Comparison of ENCODE assay signal across 17 mouse cellular contexts in the genomic region with DNA sequence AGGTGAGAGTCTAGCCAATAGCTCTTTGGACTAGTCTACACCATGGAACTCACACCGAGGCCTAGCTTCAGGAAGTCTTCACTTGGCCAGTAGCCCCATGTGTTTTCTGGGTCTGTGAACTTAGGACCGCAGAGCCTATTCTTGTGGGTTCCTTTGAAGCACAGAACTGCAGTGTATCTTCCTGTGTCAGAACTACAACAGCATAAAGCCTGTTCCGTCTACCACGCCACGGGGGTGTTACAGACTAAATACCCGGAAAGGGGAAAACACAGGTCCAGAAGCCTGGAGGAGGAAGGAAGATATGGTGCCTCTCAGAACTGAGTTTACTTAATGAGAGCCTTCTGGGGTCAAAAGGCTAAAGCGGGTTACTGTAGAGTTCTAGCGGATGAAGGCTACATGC. TPM values are rescaled to one million over a fixed set of nuclear protein-coding genes. Genes with fewer than 3 reads are reported as not detected.
DNase-seq lines count a peak whose midpoint lies in the region; ATAC-seq and TF ChIP-seq lines count a peak whose summit lies in the region.
"Had no signal": no experiment of that assay in that cellular context is flagged by ENCODE, and none has a peak within 500 bp of the region (broad histone marks: within the 10 kb centered on the region; RNA-seq: fewer than 3 reads in every experiment).

No protein-coding gene starts in this region.

- H3K4me3 ChIP-seq in gastrocnemius, adult 2 months = no peak overlapping the region
- no peak overlapping the region for H3K4me3 ChIP-seq in lung, postnatal 0 days (ENCODE audit: low read depth, low read length)
- no peak overlapping the region for H3K4me3 ChIP-seq in lung, adult 2 months (replicated peaks; ENCODE audit: extremely low read depth, low read depth, low read length)
- H3K4me3 ChIP-seq: forebrain, embryonic 10.5 days; heart, embryonic 13.5 days; hindbrain, embryonic 10.5 days; midbrain, embryonic 12.5 days had no signal

- intact Hi-C loops in gastrocnemius, adult 2 months (cut with DNase I) = no loop called here

- H3K4me2 ChIP-seq in lung, postnatal 0 days (replicated peaks; ENCODE audit: low read depth, low read length) = no peak overlapping the region
- H3K4me2 ChIP-seq: heart, embryonic 13.5 days; liver, embryonic 11.5 days; midbrain, embryonic 12.5 days had no signal

- TF ChIP-seq POLR2A in lung, adult 2 months (IDR thresholded peaks at IDR 0.05; ENCODE audit: borderline replicate concordance, extremely low read depth, low read depth, low read length) = no peak

- DNase-seq in gastrocnemius, adult 2 months = no peak
- no peak for DNase-seq in gastrocnemius, postnatal 10 days
- no peak for DNase-seq in lung, postnatal 0 days (ENCODE audit: low spot score)
- DNase-seq in lung, adult 2 months = no peak
- peak; percentile 18 to 32 for DNase-seq in thymus, postnatal 36 days
- DNase-seq in cerebellum, adult 9-11 months = no peak
- DNase-seq in layer of hippocampus, adult 9-10 months (ENCODE audit: low spot score) = no peak
- DNase-seq: adrenal gland, postnatal 36 days; cerebellum, adult 8-10 months; layer of hippocampus, postnatal 36 days had no signal

- peak; percentile 24; the same call in 1 of the 2 replicates for TF ChIP-seq EP300 in lung, postnatal 0 days (IDR thresholded peaks at IDR 0.05)

- WGBS in lung, postnatal 0 days = 71% methylated on average over 8 of the region's 8 CpGs
- WGBS in lung, adult 2 months = 55% methylated on average over 8 of the region's 8 CpGs

- no peak for TF ChIP-seq CTCF in gastrocnemius, adult 2 months (IDR thresholded peaks at IDR 0.05)
- no peak for TF ChIP-seq CTCF in lung, postnatal 0 days (IDR thresholded peaks at IDR 0.05)
- no peak for TF ChIP-seq CTCF in lung, adult 2 months (IDR thresholded peaks at IDR 0.05; ENCODE audit: insufficient read depth, low read length)

- H3K27ac ChIP-seq in gastrocnemius, adult 2 months = peak overlapping the region; percentile 59
- no peak overlapping the region for H3K27ac ChIP-seq in lung, postnatal 0 days (ENCODE audit: low read length)
- H3K27ac ChIP-seq: forebrain, embryonic 10.5 days; heart, embryonic 13.5 days; hindbrain, embryonic 10.5 days; macrophage; midbrain, embryonic 12.5 days had no signal

- H3K9me3 ChIP-seq in lung, postnatal 0 days (ENCODE audit: low read length) = no peaks in the 10 kb centered on the region
- H3K9me3 ChIP-seq: forebrain, embryonic 10.5 days; heart, embryonic 13.5 days; hindbrain, embryonic 10.5 days; midbrain, embryonic 12.5 days had no signal

- no peak overlapping the region for H3K9ac ChIP-seq in lung, postnatal 0 days (replicated peaks; ENCODE audit: low read depth)
- H3K9ac ChIP-seq: heart, embryonic 13.5 days; midbrain, embryonic 12.5 days had no signal

- peak; percentile 41 for ATAC-seq in lung, postnatal 0 days
- ATAC-seq in inflammation-experienced regulatory T-cells, adult 6 months = peak; percentile 73

- H3K36me3 ChIP-seq in lung, postnatal 0 days (ENCODE audit: insufficient read depth, low read length) = 0 out of 2 replicates have a peak, but pooled peaks cover 5% of the 10 kb centered on the region

- H3K27me3 ChIP-seq in lung, postnatal 0 days (replicated peaks; ENCODE audit: insufficient read depth, low read length) = no peaks in the 10 kb centered on the region
- H3K27me3 ChIP-seq: heart, embryonic 13.5 days; midbrain, embryonic 12.5 days had no signal

- H3K4me1 ChIP-seq in lung, postnatal 0 days (ENCODE audit: insufficient read depth, low read depth, low read length) = no peaks in the 10 kb centered on the region; the same call in 1 of the 2 replicates
- H3K4me1 ChIP-seq in lung, adult 2 months (ENCODE audit: control insufficient read depth, insufficient read depth, low read length) = no peaks in the 10 kb centered on the region
- H3K4me1 ChIP-seq: midbrain, embryonic 12.5 days had no signal

RNA-seq across cellular contexts. Expression of gene Max, which starts 38.9 kb away (rescaled TPM):
- 10 to 100 TPM; 40.4 to 43.8 TPM for total RNA-seq in gastrocnemius, adult 2 months (2021)
- 10 to 100 TPM; 41.8 to 43.1 TPM for total RNA-seq in gastrocnemius, postnatal 10 days (2021)
- 17.5 and 20.9 TPM in 2 replicates for polyA plus RNA-seq in lung, postnatal 0 days (2015; fragmentation: Nextera tagmentation; extraction: Ambion mirVana)
- polyA plus RNA-seq in lung, adult 2 months (2012; rRNA removed) = 35.1 and 37.7 TPM in 2 replicates
- polyA plus RNA-seq in inflammation-experienced regulatory T-cells, adult 6 months (2017; shearing (Covaris generic)) = 100 to 1,000 TPM in 1 of 3 experiments, 10 to 100 TPM in 2; 39.5 to 114 (median 83.1) TPM

Comparison
In these comparisons a context has a peak if more than half of its experiments do, and no peak if none do; other contexts are left out.
1. DNase-seq: peak in thymus, postnatal 36 days (2 of 2); none in gastrocnemius, adult 2 months (single experiment), gastrocnemius, postnatal 10 days (single experiment), lung, postnatal 0 days (single experiment), lung, adult 2 months (single experiment), cerebellum, adult 9-11 months (single experiment) and layer of hippocampus, adult 9-10 months (single experiment).